Mouse (Mus musculus) mesoderm, embryonic 11.5 days (tissue): ENCODE results near the gene Nupr1l.
"Not testable (repeated sequence)": the region's sequence is repeated elsewhere in the genome, so short reads cannot be mapped to it uniquely, and the experiment has no call there.

ENCODE experiments used
- DNase-seq: peaks from one replicate; pipeline ENCODE4 v3.0.0-alpha.2; 2012; ENCODE audit warnings: low read depth, low spot score

Gene Nupr1l

GRCm38 (mm10) chr5:129908242-129908965 is at the start of gene Nupr1l:
Gene Nupr1l, plus strand, starts transcription at chr5:129908540.
- peak; percentile 96 for DNase-seq

- no peak for DNase-seq
Measured at GRCm38 (mm10) chr5:129862325-129862724, 46.0 kb upstream of the Nupr1l start.

- DNase-seq: peak; percentile 48
Measured at GRCm38 (mm10) chr5:129864467-129864866, 43.9 kb upstream of the Nupr1l start.

GRCm38 (mm10) chr5:129865841-129866240 is 42.5 kb upstream of the Nupr1l start:
- no peak for DNase-seq

GRCm38 (mm10) chr5:129869238-129869995 is 38.9 kb upstream of the Nupr1l start:
- no peak for DNase-seq

GRCm38 (mm10) chr5:129871238-129871637 is 37.1 kb upstream of the Nupr1l start:
- DNase-seq: no peak

- DNase-seq: no peak
Measured at GRCm38 (mm10) chr5:129873942-129874341, 34.4 kb upstream of the Nupr1l start.

- DNase-seq: no peak
Measured at GRCm38 (mm10) chr5:129875098-129875497, 33.2 kb upstream of the Nupr1l start.

GRCm38 (mm10) chr5:129877731-129878455 is 30.4 kb upstream of the Nupr1l start:
- DNase-seq: no peak

- peak; percentile 35 for DNase-seq
Measured at GRCm38 (mm10) chr5:129878946-129879345, 29.4 kb upstream of the Nupr1l start.

GRCm38 (mm10) chr5:129879888-129880287 is 28.5 kb upstream of the Nupr1l start:
- no peak for DNase-seq

GRCm38 (mm10) chr5:129886271-129886670 is 22.1 kb upstream of the Nupr1l start:
- DNase-seq: no peak

GRCm38 (mm10) chr5:129886911-129887636 is 21.3 kb upstream of the Nupr1l start, which contains the start of gene Chchd2:
Gene Chchd2, minus strand, starts transcription at chr5:129887470.
- peak; percentile 98 for DNase-seq

GRCm38 (mm10) chr5:129890390-129890789 is 17.9 kb upstream of the Nupr1l start:
- DNase-seq: not testable (repeated sequence)

- DNase-seq: peak; percentile 96
Measured at GRCm38 (mm10) chr5:129895198-129896088, 12.9 kb upstream of the Nupr1l start, which contains the start of gene Zbed5. Gene Zbed5, plus strand, starts transcription at chr5:129895723.

- no peak for DNase-seq
Measured at GRCm38 (mm10) chr5:129898449-129898848, 9.9 kb upstream of the Nupr1l start, which contains the start of gene Phkg1. Gene Phkg1, minus strand, starts transcription at chr5:129898549.

GRCm38 (mm10) chr5:129907775-129908174 is 565 bp upstream of the Nupr1l start:
- no peak for DNase-seq

GRCm38 (mm10) chr5:129909147-129909546 is 807 bp downstream of the Nupr1l start:
- no peak for DNase-seq

GRCm38 (mm10) chr5:129909591-129909990 is 1.3 kb downstream of the Nupr1l start:
- no peak for DNase-seq

- DNase-seq: peak; percentile 55
Measured at GRCm38 (mm10) chr5:129914024-129914423, 5.7 kb downstream of the Nupr1l start.
